Mouse (Mus musculus) NIH3T3 (cell line): Measurements from ENCODE around the gene Gm16181.

Experiments
- DNase-seq: peaks from one replicate; pipeline ENCODE4 v3.0.0-alpha.2; 2012; ENCODE audit warnings: low read depth

Gene Gm16181

GRCm38 (mm10) chr17:35195631-35196320 lies 24.9 kb upstream of the Gm16181 start:
- DNase-seq = peak; percentile 39

DNA sequence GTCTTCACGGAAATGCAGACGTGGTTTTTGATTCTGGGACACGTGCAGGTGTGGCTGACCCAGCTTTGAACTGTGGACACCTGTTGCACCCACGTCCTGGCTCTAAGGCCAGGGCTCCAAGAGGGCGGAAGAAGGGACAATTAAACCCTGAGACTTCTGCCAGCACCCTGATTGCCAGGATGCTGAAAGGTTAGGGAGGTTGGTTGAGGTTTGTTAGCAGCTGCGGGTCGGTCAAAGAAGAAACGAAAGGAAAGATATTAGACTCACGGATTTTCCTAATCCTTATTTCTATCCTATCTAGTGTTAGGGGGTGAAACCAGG lies 24.4 kb upstream of the Gm16181 start:
- DNase-seq = no peak

- DNase-seq = no peak
These were observed 23.5 kb upstream of the Gm16181 start for GRCm38 (mm10) chr17:35197126-35197525.

DNA sequence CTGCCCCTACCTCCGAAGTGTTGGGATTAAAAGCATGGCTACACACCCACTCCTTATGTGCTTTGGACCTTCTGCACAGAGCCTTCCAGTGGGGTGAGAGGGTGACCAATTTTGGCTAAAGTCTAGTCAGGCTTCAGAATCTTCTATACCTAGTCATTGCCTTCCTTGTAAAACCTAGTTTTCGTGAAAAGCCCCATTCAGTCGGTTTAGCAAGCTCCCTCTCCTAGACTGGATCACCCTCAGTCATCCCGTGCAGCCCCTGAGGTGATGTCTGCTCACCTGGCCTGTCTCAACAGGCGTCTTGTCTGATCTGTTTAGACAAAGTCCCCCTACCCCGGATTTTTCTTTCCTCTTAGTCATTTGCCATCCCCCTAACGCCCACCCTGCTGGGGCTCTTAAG lies 22.6 kb upstream of the Gm16181 start:
- DNase-seq = no peak

- no peak for DNase-seq
These were observed 21.7 kb upstream of the Gm16181 start for GRCm38 (mm10) chr17:35198946-35199345.

- DNase-seq = peak; percentile 52
These were observed 20.2 kb upstream of the Gm16181 start for GRCm38 (mm10) chr17:35200398-35200797.

DNA sequence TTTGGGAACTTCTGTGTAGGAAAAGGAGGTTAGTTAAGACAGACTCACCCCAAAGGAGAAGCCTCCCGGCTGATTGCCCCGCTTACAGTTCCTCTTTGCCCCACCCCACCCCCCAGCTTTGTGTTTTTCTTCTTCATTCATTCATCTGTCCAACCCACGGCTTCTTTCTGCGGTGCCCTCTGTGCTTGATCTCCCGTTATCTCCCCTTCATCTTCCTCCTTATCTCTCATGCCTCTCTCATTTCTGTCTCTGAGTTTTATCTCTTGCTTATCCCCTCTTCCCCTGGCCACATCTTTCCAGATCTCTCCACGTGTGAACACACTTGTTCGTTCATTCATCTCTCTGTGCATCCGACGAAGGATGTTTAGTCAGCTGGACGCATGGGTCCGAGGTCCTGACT lies 19.5 kb upstream of the Gm16181 start:
- no peak for DNase-seq

DNA sequence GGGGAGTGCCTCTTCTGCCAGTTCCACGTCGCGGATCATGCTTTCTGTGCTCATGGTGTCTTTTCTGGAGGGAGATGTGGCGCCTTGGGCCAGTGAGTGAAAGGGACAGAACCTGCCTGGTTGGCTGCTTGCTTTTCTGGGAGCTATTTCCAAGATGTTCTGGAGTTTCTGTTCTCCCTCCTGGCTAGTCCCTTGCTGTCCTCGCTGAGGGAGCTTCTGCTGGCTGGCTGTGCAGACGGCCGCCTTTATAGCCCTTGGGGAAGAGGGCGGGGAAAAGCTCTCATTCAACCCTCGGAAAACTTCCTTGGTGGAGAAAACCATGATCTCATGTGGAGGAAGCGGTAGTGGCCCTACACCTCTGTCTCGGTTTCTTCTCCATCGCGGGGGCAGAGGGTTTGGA lies 18.8 kb upstream of the Gm16181 start, which contains the start of gene Tnf:
TSS of gene Tnf (minus strand) at position 221 of the 400 bp plus-strand sequence.
- DNase-seq = no peak

DNA sequence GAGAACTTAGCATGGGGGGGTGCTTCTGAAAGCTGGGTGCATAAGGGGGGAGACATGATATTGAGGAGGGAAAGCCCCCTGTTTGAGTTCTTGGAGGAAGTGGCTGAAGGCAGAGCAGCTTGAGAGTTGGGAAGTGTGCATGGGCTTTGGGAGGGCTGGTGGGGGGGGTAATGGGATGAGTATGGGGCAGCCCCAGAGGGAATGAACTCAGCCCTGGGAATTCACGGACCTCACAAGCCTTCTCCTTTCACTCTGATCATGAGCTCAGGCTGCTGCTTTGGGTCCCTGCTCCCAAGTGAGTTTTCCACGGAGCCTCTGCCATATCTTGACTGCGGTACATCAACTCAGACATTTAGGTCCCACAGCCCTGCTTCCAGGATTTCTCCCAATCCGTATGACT lies 18.2 kb upstream of the Gm16181 start:
- no peak for DNase-seq

GRCm38 (mm10) chr17:35204494-35205379 lies 15.9 kb upstream of the Gm16181 start, which contains the start of gene Lta:
TSS of gene Lta (minus strand) at chr17:35205351.
- DNase-seq = no peak

DNA sequence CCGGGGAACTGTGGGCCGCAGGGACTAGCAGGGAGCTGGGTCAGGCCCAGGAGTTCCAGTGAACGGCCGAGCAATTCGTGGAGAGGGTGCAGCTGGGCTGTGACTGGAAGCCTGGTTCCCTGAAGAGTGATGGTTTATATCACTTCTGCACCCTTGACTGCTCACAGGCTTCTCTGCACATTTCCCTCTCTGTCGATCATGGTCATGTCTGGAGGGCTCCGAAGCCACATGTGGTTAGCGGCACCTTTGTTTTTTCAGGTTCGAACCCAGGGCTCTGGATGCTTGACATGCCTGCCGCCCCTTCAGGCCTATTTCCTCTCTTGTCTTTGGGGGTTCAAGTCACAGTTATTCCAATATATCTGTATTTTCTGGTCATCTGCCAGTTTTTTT lies 15.3 kb upstream of the Gm16181 start:
- DNase-seq = no peak

GRCm38 (mm10) chr17:35209785-35210535 lies 10.7 kb upstream of the Gm16181 start:
- no peak for DNase-seq

GRCm38 (mm10) chr17:35210593-35210992 lies 10.0 kb upstream of the Gm16181 start:
- no peak for DNase-seq

GRCm38 (mm10) chr17:35213071-35213470 lies 7.6 kb upstream of the Gm16181 start:
- DNase-seq = no peak

DNA sequence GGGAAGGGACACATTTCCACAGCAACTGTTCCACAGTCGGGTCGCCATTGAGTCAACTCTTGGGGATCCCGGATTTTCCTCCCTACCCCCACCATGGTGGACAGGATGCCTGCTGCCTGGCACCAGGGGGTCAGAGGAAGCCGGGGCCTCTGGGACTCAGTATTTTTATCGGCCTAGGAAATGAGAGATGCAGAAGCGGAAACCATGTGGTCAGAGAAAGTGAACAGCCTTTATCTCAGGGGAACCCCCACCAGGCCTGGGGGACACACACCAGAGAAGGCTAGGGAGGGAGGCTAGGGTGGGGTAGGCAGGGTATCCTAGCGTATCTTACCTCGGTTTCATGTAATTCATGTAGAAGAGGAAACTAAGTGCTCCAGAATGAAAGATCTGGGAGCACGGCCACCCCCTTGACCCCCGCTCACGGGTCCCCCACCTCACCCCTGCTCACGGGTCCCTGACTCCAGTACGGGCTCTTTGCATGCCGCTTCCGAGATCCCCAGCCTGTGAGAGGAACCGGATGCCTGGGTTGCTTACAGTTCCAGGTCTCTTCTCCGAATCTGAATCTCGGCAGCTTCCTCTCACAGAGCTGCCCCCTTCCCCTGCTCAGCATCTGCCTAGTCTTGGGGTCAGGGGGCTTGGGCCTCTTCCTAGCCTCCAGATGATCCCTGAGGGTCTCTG lies 2.0 kb upstream of the Gm16181 start:
- DNase-seq = no peak

- no peak for DNase-seq
These were observed 1.0 kb upstream of the Gm16181 start for GRCm38 (mm10) chr17:35219601-35220041.

- no peak for DNase-seq
These were observed 1.7 kb downstream of the Gm16181 start for GRCm38 (mm10) chr17:35222299-35222698.

DNA sequence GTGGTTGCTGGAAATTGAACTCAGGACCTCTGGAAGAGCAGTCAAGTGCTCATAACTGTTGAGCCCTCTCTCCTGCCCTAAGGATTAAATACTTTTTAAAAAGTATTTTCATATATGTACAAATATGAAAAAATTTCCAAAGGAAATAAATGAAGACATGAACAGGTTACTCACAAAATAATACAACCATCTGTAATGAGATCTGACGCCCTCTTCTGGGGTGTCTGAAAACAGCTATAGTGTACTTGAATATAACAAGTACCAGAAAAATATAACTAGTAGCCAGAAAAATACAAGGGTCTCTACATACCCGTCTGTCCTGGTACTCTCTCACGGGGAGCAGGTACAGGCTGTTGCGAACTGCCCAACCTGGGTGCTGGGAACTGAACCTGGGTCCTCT lies 4.0 kb downstream of the Gm16181 start:
- DNase-seq = no peak

- DNase-seq = peak; percentile 69
These were observed 4.8 kb downstream of the Gm16181 start for GRCm38 (mm10) chr17:35225456-35225855.

DNA sequence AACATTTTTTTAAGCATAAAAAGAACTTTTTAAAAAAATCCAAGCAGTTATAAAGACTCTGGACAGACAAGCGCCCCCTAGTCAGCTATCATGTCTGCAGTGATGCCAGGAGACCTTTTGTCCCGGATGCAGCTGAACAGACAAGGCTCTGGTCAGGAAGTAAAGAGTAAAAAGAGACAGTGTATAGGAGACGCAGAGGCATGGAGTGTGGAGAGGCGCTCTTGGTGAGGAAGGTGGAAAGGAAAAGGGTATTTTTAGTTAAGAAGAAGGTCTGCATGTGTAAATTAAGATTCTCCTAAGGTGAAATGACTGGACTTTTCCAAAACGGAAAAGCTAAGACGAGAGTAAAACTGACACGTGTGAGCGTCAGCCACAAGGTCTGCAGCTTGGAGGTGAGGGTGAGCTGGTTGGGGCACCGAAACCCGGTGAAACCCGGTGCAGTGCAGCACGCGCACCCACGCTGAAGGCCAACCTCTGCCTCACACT lies 6.0 kb downstream of the Gm16181 start:
- DNase-seq = no peak

GRCm38 (mm10) chr17:35231022-35231421 lies 10.4 kb downstream of the Gm16181 start:
- DNase-seq = no peak

- peak; percentile 93 for DNase-seq
These were observed 11.4 kb downstream of the Gm16181 start for GRCm38 (mm10) chr17:35232043-35232442.
